Mouse (Mus musculus) hindbrain, embryonic 10.5 days (tissue): ENCODE results near the gene Gpr137c. TPM values are rescaled to one million over a fixed set of nuclear protein-coding genes. Genes with fewer than 3 reads are reported as not detected.

Experiments used
- DNase-seq: peaks from one replicate; pipeline ENCODE4 v3.0.0-alpha.2; 2017; ENCODE audit warnings: low spot score
- H3K27ac ChIP-seq: fragments of 300-500 bp; sonication (generic); 2 replicates; pipeline ENCODE4 v1.5.1; 2016; ENCODE audit warnings: mild to moderate bottlenecking, moderate library complexity
- H3K27me3 ChIP-seq: fragments of 300-500 bp; sonication (generic); 2 replicates; pipeline ENCODE4 v1.6.1; 2016; ENCODE audit warnings: mild to moderate bottlenecking; ENCODE audit not compliant: poor library complexity, insufficient read depth, severe bottlenecking
- H3K36me3 ChIP-seq: fragments of 300-500 bp; sonication (generic); 2 replicates; pipeline ENCODE4 v1.6.1; 2016; ENCODE audit warnings: mild to moderate bottlenecking, moderate library complexity
- H3K4me1 ChIP-seq: fragments of 300-500 bp; sonication (generic); replicated peaks from 2 replicates; pipeline ENCODE4 v1.6.1; 2016; ENCODE audit warnings: mild to moderate bottlenecking
- H3K4me3 ChIP-seq: fragments of 300-500 bp; sonication (generic); 2 replicates; pipeline ENCODE4 v1.5.1; 2016; ENCODE audit warnings: mild to moderate bottlenecking, moderate library complexity
- H3K9me3 ChIP-seq: fragments of 300-500 bp; sonication (generic); 2 replicates; pipeline ENCODE4 v1.6.1; 2016; ENCODE audit warnings: mild to moderate bottlenecking, moderate library complexity
- WGBS: fragments of 180-500 bp; shearing (Covaris S2); methylation state at CpG from one replicate; pipeline ENCODE4 v1.1.7; 2016; 5-methylcytosine and 5-hydroxymethylcytosine counted together
- polyA plus RNA-seq: library from polyadenylated mRNA; unstranded; fragments of >200 nt; fragmentation: Nextera tagmentation; extraction: Ambion mirVana; gene quantifications from 2 replicates; pipeline ENCODE4 v1.2.1, GENCODE M21; 2016

Gpr137c gene
- polyA plus RNA-seq, 1 experiment from 2014 or later = 6.2 TPM

DNA sequence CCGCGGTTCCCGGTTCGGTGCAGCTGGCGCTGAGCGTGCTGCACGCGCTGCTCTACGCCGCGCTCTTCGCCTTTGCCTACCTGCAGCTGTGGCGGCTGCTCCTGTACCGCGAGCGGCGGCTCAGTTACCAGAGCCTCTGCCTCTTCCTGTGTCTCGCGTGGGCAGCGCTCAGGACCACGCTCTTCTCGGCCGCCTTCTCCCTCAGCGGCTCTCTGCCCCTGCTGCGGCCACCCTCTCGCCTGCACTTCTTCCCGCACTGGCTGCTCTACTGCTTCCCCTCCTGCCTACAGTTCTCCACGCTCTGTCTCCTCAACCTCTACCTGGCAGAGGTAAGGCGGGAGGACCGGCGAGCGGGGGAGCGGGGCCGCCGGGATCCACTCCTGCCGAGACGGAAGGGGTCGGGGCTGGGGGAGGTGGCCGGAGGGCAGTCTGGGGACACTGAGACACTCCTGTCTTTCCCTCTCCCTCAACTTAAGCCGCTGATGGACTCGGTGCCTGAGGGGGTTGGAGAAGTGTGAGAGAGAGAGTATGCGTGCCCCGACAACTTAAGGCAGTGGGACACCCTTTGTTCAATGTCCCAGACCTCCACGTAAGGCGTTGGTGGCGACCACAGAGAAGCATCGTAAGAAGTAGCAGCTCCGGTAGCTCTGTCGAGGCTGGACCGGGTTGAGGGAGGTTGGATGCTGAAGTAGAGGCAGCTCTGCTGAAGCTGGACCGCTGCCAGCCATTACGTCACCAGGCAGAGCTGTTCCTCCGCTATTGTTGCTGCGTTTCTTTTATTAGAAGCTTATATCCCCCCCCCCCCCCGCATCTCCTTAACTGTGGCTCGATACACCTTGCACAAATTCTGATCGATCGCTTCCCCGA, 806 bp downstream of the Gpr137c start, which contains the start of gene Txndc16:
Gene Txndc16 (minus strand): TSS at position 239 of the 867 bp plus-strand sequence.
- peak; percentile 80 for DNase-seq
- H3K4me1 ChIP-seq = peaks cover 18% of the 10 kb centered on the region
- WGBS = under 1% methylated on average over 59 of the region's 59 CpGs
- no peaks in the 10 kb centered on the region for H3K9me3 ChIP-seq
- H3K27me3 ChIP-seq = no peaks in the 10 kb centered on the region
- H3K36me3 ChIP-seq = 0 out of 2 replicates have a peak, but pooled peaks cover 2% of the 10 kb centered on the region
- H3K4me3 ChIP-seq = peak within 1 kb of the TSS; percentile 82
- H3K27ac ChIP-seq = peak within 1 kb of the TSS; percentile 94

DNA sequence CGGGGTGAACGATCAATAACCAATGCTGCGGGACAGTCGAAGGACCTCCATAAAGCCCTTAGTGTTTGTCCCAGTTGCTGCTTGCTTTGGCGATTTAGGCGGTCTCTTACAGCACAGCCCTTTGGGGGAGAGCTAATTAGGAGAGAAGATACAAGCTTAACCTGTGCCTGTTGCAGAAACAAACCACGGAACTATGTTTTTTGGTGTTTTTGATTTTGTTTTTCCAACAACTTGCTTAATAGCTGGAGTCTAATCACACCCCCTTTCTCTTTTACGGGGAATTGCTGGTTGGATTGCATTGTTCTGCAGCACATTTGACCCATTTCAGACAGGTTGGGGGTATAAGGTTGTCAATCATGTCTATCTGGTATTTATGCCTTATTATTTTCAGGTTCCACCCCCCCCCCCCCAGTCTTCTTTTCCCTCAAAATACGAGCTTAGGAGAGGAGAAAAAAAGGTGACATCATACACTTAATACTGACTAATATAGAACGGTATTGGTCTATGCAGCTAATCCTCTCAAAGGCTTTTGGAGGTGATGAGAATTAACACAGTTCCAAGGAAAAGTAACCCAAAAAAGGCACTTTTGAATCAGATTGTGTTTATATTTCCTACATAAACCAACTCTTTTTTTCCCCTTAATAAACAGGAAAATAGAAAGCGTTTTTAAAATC, 1.6 kb downstream of the Gpr137c start:
- no peak for DNase-seq
- H3K4me3 ChIP-seq = peak overlapping the region; percentile 82
- no peaks in the 10 kb centered on the region for H3K27me3 ChIP-seq
- 0 out of 2 replicates have a peak, but pooled peaks cover 2% of the 10 kb centered on the region for H3K36me3 ChIP-seq
- 12% methylated on average over 11 of the region's 11 CpGs for WGBS
- H3K4me1 ChIP-seq = peaks cover 18% of the 10 kb centered on the region
- peak overlapping the region; percentile 94 for H3K27ac ChIP-seq
- H3K9me3 ChIP-seq = no peaks in the 10 kb centered on the region

DNA sequence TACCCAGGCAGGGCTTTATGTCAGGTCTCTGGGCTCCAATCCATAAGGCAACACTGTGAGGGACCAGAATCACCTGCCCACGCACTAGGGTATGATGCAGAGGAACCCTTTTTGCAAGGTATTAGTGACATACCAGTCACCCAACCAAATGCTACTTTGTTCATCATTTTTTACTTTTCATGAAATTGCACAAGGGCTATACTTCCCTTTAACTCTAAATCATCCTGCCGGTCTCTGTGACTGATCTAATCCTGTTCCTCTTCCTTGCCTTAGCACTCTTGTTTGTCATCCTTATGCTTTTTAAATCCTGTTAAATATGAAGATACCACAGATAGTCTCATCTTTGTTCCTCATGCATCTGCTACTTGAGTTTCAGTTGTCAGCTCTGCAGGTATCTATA, 19.5 kb downstream of the Gpr137c start:
- Histone ChIP-seq H3K4me1 (no peaks in the 10 kb centered on the region), H3K9me3 (no peaks in the 10 kb centered on the region), H3K4me3 (no peak overlapping the region), H3K36me3 (no peaks in the 10 kb centered on the region), H3K27ac (no peak overlapping the region), H3K27me3 (no peaks in the 10 kb centered on the region)
- WGBS = 87% methylated on average over 2 of the region's 2 CpGs
- DNase-seq = no peak

DNA sequence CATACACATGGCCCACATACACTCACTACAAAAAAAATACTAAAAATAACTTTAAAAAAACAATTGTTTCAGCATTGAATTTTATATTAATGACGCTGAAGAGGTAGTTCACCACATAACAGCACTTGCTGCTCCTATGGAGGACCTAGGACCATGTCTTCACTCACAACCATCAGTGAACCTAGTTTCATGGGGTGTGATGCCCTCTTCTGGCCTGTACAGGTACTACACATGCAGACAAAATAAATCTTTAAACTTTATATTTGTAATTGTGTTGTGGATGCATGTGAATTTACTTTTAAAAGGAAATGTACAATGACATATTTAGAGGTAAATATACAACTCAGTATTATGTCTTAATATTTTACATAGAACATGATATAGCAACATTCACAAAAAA, 22.1 kb downstream of the Gpr137c start:
- H3K27me3 ChIP-seq = no peaks in the 10 kb centered on the region
- H3K36me3 ChIP-seq = no peaks in the 10 kb centered on the region
- H3K4me3 ChIP-seq = no peak overlapping the region
- no peak for DNase-seq
- no peak overlapping the region for H3K27ac ChIP-seq
- H3K4me1 ChIP-seq = no peaks in the 10 kb centered on the region
- 48% methylated on average over 1 of the region's 1 CpGs for WGBS
- H3K9me3 ChIP-seq = no peaks in the 10 kb centered on the region

DNA sequence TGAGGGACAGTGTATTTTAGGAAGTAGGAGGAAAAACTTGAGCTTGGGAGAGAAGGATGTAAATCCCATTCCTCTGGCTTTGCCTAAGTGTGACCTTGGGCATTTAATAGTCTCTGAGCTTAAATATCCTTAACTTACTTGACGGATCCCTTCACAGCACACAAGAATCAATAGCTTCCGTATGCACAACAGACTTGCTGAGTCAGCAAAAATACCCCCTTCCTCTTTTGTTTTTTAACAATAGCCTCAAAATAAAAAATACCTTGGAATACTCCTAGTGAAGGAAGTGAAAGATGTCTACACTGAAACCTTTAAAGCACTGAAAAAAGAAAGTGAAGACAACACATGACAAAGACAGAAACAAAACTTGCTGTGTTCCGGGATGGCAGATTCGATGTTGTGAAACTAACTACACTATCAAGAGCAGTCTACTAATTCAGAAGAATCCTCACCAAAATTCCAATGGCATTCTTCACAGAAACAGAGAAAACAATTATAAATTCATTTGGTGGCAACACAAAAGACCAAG, 32.1 kb downstream of the Gpr137c start:
- 91% methylated on average over 4 of the region's 4 CpGs for WGBS

DNA sequence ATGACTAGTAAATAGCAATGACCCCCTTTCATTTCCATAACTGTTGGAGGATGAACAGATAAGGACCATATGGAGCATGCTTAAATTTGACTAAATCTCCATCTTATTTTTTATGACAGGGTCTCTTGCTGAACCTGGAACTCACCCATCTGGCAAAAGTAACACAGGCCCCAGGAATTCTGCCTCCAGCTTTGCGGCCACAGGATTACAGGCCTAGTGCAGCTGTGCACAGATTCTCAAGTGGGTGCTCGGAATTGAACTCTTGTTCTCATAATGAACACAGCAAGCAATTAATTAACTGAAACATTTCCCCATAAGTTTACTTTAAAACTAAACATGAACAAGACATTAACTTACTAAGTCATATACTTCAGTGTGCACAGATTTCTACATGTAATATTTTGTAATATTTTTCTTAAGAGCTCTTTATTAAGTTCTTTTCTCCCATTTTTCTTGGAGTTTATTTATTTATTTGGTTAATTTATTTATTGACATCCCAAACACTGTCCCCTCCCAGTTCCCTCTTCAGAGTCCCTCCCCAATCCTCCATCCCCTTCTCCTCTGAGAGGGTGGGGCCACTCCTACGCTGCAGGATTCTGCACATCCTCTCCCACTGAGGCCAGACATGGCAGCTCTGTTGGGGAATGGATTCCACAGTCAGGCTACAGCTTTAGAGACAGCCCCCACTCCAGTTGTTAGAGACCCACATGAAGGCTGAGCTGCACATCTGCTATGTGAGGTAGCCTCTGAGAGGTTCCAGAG, 44.5 kb downstream of the Gpr137c start:
- WGBS = 87% methylated on average over 3 of the region's 3 CpGs
- H3K4me1 ChIP-seq = no peaks in the 10 kb centered on the region
- no peak overlapping the region for H3K27ac ChIP-seq
- no peak for DNase-seq
- no peak overlapping the region for H3K4me3 ChIP-seq
- peaks cover 26% of the 10 kb centered on the region for H3K36me3 ChIP-seq
- no peaks in the 10 kb centered on the region for H3K27me3 ChIP-seq
- peaks cover 7% of the 10 kb centered on the region; the same call in 1 of the 2 replicates for H3K9me3 ChIP-seq

More for the DNA sequence above, 32.1 kb downstream of the Gpr137c start:
- no peak for DNase-seq
- Histone ChIP-seq H3K27me3 (no peaks in the 10 kb centered on the region), H3K9me3 (no peaks in the 10 kb centered on the region), H3K4me1 (no peaks in the 10 kb centered on the region), H3K4me3 (no peak overlapping the region), H3K36me3 (peaks cover 13% of the 10 kb centered on the region; the same call in 1 of the 2 replicates), H3K27ac (no peak overlapping the region)

DNA sequence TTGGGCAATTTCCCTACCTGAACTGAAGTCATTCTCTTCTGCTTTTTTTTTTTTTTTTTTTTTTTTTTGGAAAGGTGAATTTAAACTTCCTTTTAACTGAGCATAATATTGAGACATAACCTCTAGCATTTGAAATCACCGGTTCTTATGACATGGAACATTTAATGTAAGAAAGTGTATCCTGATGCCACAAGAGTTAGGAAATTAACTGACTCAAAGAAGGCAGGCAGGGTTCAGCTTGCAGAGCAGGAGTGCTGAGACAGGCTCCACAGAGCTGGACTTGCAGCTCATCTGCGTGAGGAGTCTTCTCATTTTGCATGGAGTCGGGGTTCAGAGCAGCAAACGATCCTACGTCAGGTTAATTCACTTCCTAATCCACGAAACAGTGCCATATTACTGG, 56.3 kb downstream of the Gpr137c start:
- no peaks in the 10 kb centered on the region for H3K4me1 ChIP-seq
- no peak for DNase-seq
- no peak overlapping the region for H3K27ac ChIP-seq
- WGBS = 87% methylated on average over 6 of the region's 6 CpGs
- H3K27me3 ChIP-seq = no peaks in the 10 kb centered on the region
- no peaks in the 10 kb centered on the region for H3K9me3 ChIP-seq
- 0 out of 2 replicates have a peak, but pooled peaks cover 9% of the 10 kb centered on the region for H3K36me3 ChIP-seq
- no peak overlapping the region for H3K4me3 ChIP-seq

DNA sequence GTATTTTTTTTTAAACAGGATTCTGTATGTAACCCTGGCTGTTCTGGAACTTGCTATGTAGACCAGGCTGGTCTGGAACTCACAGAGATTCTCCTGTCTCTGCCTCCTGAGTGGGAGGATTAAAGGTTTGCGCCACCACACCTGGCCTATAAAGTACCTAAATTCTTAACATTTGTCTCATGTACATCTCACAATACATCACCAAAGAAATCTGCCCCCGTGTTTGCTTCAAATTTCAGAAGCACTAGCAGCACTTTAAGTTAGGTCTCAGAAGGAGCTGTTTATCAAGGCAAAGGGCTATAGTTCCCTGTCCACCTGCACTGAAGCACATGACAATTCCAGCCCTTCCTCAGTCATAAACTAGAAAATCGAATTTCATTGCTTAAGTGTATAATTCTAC, 62.5 kb downstream of the Gpr137c start:
- 83% methylated on average over 3 of the region's 3 CpGs for WGBS
- no peak for DNase-seq

DNA sequence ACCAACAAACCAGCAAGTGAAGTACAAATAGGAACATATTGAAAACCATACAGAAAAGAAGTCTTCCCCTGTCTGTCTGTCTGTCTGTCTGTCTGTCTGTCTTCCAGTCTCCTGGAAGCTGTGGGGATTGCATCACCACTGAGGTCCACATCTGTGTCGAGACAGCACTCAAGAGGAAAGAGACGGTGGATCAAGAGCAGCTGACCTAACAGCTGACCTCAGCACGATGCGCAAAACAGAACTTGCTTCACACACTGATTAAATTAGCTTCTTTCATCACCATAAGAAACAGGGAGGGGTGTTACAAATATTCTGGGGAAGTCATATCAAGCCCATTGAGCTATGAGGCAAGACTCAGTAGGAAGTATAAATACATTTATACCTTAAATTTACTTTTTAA, 72.1 kb downstream of the Gpr137c start:
- Histone ChIP-seq H3K4me3 (no peak overlapping the region), H3K36me3 (peaks cover 38% of the 10 kb centered on the region), H3K4me1 (0 out of 2 replicates have a peak, but pooled peaks cover 3% of the 10 kb centered on the region), H3K9me3 (no peaks in the 10 kb centered on the region), H3K27ac (no peak overlapping the region), H3K27me3 (no peaks in the 10 kb centered on the region)
- DNase-seq = no peak
- 83% methylated on average over 4 of the region's 4 CpGs for WGBS

More for the DNA sequence above, 62.5 kb downstream of the Gpr137c start:
- Histone ChIP-seq H3K4me1 (no peaks in the 10 kb centered on the region), H3K9me3 (no peaks in the 10 kb centered on the region), H3K4me3 (no peak overlapping the region), H3K27me3 (no peaks in the 10 kb centered on the region), H3K27ac (no peak overlapping the region), H3K36me3 (peaks cover 24% of the 10 kb centered on the region)

DNA sequence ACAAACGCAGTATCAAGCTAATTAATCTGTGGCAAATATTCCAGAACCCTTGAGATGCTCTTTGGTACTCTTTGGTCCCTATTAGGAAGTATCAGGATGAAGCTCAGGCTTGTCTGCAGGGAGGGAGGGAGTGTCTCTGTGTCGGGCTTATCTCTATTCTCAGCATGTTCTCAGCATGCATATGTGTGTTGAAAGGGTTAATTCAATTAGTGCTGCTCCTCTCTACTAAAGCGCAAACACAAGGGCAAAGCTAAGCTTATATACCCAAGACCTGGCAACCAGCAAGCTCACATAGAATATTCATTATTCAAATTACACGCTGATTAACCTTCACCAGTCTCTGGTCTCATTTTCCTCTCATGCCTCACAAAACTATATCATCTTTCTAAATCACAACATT, 84.4 kb downstream of the Gpr137c start:
- Histone ChIP-seq H3K4me3 (no peak overlapping the region), H3K27ac (no peak overlapping the region), H3K4me1 (no peaks in the 10 kb centered on the region), H3K36me3 (peaks cover 34% of the 10 kb centered on the region), H3K9me3 (no peaks in the 10 kb centered on the region), H3K27me3 (no peaks in the 10 kb centered on the region)
- WGBS = 57% methylated on average over 4 of the region's 4 CpGs
- no peak for DNase-seq

DNA sequence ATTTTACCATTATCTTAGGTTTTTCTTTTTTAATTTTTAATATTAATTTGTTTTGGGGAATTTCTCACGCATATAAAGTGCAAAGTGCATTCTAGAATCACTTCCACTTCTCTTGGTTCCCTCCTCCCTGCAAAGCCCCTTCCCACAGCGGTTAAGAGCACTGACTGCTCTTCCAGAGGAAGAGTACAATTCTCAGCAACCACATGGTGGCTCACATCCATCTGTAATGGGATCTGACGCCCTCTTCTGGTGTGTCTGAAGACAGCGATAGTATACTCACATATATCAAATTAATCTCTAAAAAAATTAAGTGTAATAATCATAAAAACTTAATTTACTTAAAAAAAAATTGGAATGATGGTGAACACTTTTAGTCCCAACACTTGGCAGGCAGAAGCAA, 84.9 kb downstream of the Gpr137c start:
- 65% methylated on average over 4 of the region's 4 CpGs for WGBS
- Histone ChIP-seq H3K4me1 (no peaks in the 10 kb centered on the region), H3K36me3 (peaks cover 30% of the 10 kb centered on the region), H3K27me3 (no peaks in the 10 kb centered on the region), H3K4me3 (no peak overlapping the region), H3K27ac (no peak overlapping the region), H3K9me3 (no peaks in the 10 kb centered on the region)
- DNase-seq = no peak

DNA sequence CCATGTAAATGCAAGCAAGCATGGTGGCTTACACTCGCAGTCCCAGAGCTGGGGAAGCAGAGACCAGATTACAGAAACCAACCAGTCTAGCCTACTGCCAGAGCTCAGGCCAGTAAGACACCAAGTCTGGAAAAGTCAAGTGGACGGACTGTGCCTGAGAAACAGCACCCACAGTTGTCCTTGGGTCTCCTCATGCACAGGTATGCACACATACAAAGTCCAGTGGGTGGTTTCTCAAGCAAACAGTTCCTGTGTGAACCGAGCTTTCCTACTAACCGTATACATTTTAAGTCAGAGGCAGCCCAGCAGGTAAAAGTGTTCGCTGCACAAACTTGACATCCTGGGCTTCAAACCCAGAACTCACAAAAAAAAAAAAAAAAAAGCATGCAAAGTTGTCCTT, 86.3 kb downstream of the Gpr137c start:
- Histone ChIP-seq H3K27me3 (no peaks in the 10 kb centered on the region), H3K4me1 (no peaks in the 10 kb centered on the region), H3K9me3 (no peaks in the 10 kb centered on the region), H3K36me3 (peaks cover 22% of the 10 kb centered on the region), H3K27ac (no peak overlapping the region), H3K4me3 (no peak overlapping the region)
- no peak for DNase-seq
- WGBS = 95% methylated on average over 5 of the region's 5 CpGs
